Mouse (Mus musculus): Measurements from ENCODE around the gene Rbbp5.

The Rbbp5 gene

GRCm38 (mm10) chr1:132500535-132500934 is 23.4 kb downstream of the Rbbp5 start:
- no peak for ATAC-seq (ENCODE audit: low TSS enrichment)

- no peak for ATAC-seq (ENCODE audit: low TSS enrichment)
Observed at GRCm38 (mm10) chr1:132505155-132505554, 28.0 kb downstream of the Rbbp5 start.

- peak; percentile 60 for ATAC-seq (ENCODE audit: low TSS enrichment)
Observed at GRCm38 (mm10) chr1:132506058-132506457, 28.9 kb downstream of the Rbbp5 start, which contains the start of gene Tmem81. Gene Tmem81, plus strand, starts transcription at chr1:132506230.

- ATAC-seq (ENCODE audit: low TSS enrichment): no peak
Observed at GRCm38 (mm10) chr1:132506656-132507055, 29.5 kb downstream of the Rbbp5 start.

GRCm38 (mm10) chr1:132509771-132510170 is 32.6 kb downstream of the Rbbp5 start:
- ATAC-seq (ENCODE audit: low TSS enrichment): no peak

GRCm38 (mm10) chr1:132511521-132511920 is 34.4 kb downstream of the Rbbp5 start:
- peak; percentile 35 for ATAC-seq (ENCODE audit: low TSS enrichment)

- ATAC-seq (ENCODE audit: low TSS enrichment): 0 out of 2 replicates have a peak, but pooled peaks have one; percentile 14
Observed at GRCm38 (mm10) chr1:132512106-132512505, 34.9 kb downstream of the Rbbp5 start.

- no peak for ATAC-seq (ENCODE audit: low TSS enrichment)
Observed at GRCm38 (mm10) chr1:132515339-132515738, 38.2 kb downstream of the Rbbp5 start.

- no peak for ATAC-seq (ENCODE audit: low TSS enrichment)
Observed at GRCm38 (mm10) chr1:132516776-132517175, 39.6 kb downstream of the Rbbp5 start.

GRCm38 (mm10) chr1:132518621-132519020 is 41.5 kb downstream of the Rbbp5 start:
- no peak for ATAC-seq (ENCODE audit: low TSS enrichment)

- no peak for ATAC-seq (ENCODE audit: low TSS enrichment)
Observed at GRCm38 (mm10) chr1:132519734-132520133, 42.6 kb downstream of the Rbbp5 start.

- peak; percentile 58; the same call in 1 of the 2 replicates for ATAC-seq (ENCODE audit: low TSS enrichment)
Observed at GRCm38 (mm10) chr1:132520764-132521163, 43.6 kb downstream of the Rbbp5 start.

GRCm38 (mm10) chr1:132523048-132523447 is 45.9 kb downstream of the Rbbp5 start:
- no peak for ATAC-seq (ENCODE audit: low TSS enrichment)

- ATAC-seq (ENCODE audit: low TSS enrichment): no peak
Observed at GRCm38 (mm10) chr1:132523920-132524319, 46.8 kb downstream of the Rbbp5 start.

GRCm38 (mm10) chr1:132525832-132526231 is 48.7 kb downstream of the Rbbp5 start:
- peak; percentile 77 for ATAC-seq (ENCODE audit: low TSS enrichment)

- no peak for ATAC-seq (ENCODE audit: low TSS enrichment)
Observed at GRCm38 (mm10) chr1:132528071-132528470, 50.9 kb downstream of the Rbbp5 start.

- ATAC-seq (ENCODE audit: low TSS enrichment): no peak
Observed at GRCm38 (mm10) chr1:132528647-132529334, 51.6 kb downstream of the Rbbp5 start.

GRCm38 (mm10) chr1:132530631-132531191 is 53.5 kb downstream of the Rbbp5 start:
- no peak for ATAC-seq (ENCODE audit: low TSS enrichment)

- peak; percentile 77 for ATAC-seq (ENCODE audit: low TSS enrichment)
Observed at GRCm38 (mm10) chr1:132532521-132532920, 55.4 kb downstream of the Rbbp5 start.

- ATAC-seq (ENCODE audit: low TSS enrichment): no peak
Observed at GRCm38 (mm10) chr1:132533840-132534239, 56.7 kb downstream of the Rbbp5 start.

GRCm38 (mm10) chr1:132535541-132535940 is 58.4 kb downstream of the Rbbp5 start:
- ATAC-seq (ENCODE audit: low TSS enrichment): no peak

- no peak for ATAC-seq (ENCODE audit: low TSS enrichment)
Observed at GRCm38 (mm10) chr1:132536416-132536815, 59.3 kb downstream of the Rbbp5 start.

- 0 out of 2 replicates have a peak, but pooled peaks have one; percentile 21 for ATAC-seq (ENCODE audit: low TSS enrichment)
Observed at GRCm38 (mm10) chr1:132537736-132538135, 60.6 kb downstream of the Rbbp5 start.

Data from frontal cortex, adult (tissue).